Mouse (Mus musculus) heart, adult 2 months (tissue): ENCODE measurements around the gene Zfp683.

Experiments
- CTCF ChIP-seq: fragments of 200-600 bp; IDR thresholded peaks from 2 replicates; pipeline ENCODE4 v1.8.1; 2022; ENCODE audit warnings: antibody characterized with exemption, mild to moderate bottlenecking, moderate library complexity
- POLR2A ChIP-seq: fragments of 200-500 bp; IDR thresholded peaks from 2 replicates; pipeline ENCODE4 v1.6.1; 2011; ENCODE audit warnings: mild to moderate bottlenecking, low read depth, low read length, control low read depth; ENCODE audit not compliant: insufficient read depth

DNA sequence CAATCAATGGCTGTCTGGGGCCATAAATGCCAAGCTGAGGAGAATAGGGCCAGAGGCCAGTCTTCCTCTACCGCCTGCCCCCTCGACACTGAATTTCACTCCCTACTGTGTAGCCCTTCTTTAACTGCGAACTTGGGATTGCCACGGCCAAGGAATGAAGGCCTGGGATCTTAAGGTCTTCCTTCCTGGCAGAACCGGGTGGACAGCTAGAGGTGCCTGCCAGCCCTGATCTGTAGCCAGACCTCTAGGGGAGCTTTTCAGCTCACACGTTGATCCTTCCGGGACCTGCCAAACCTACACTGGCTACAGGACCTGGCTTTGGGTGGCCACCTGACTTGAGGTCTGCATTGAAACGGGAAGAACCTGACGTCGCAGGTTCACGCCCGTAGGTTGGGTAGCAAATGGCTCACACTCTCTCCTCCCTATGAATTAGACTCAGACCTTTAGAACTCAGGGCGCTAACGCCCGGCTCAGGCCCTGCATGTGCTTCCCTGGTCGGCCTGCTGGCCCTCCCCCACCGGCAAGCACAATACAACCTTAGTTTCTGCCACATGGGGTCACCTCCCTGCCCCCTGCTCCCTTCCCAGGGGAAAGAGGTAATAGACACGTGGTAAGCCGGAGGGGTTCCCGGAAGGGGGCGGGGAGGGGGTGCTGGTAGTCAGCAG lies 36.3 kb upstream of the Zfp683 start:
- TF ChIP-seq CTCF (no peak), POLR2A (no peak)
